Comparison of ENCODE assay signal across 21 mouse cellular contexts in the genomic region with DNA sequence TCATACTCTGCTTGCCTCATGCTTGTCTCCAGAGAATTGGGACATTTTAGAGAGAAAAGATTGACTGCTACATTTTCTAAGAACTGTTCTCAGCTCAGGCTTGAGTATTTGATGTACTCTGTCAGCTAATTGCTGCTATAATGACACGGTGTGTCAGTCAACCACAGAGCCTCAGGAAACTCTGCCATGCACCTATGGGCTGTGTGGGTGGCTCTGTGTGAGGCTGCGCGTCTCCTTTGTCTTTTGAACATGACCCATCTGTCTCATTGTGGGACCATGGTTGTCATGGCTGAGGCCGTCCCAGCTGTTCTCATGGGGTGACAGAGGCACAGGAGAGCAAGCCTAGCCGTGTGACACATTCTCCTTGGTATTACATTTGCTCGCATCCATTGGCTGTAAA. TPM values are rescaled to one million over a fixed set of nuclear protein-coding genes. Genes with fewer than 3 reads are reported as not detected.
DNase-seq lines count a peak whose midpoint lies in the region; ATAC-seq and TF ChIP-seq lines count a peak whose summit lies in the region.
"Had no signal": no experiment of that assay in that cellular context is flagged by ENCODE, and none has a peak within 500 bp of the region (broad histone marks: within the 10 kb centered on the region; RNA-seq: fewer than 3 reads in every experiment).

No protein-coding gene starts in this region.

- H3K9ac ChIP-seq in forebrain, postnatal 0 days, result no peak overlapping the region
- no peak overlapping the region for H3K9ac ChIP-seq in heart, adult 2 months (ENCODE audit: low read depth, low read length)
- H3K9ac ChIP-seq: heart, embryonic 15.5 days; intestine, embryonic 15.5 days; neural tube, embryonic 13.5 days had no signal

- peaks cover 43% of the 10 kb centered on the region for H3K36me3 ChIP-seq in forebrain, postnatal 0 days (ENCODE audit: insufficient read depth)
- no peaks in the 10 kb centered on the region for H3K36me3 ChIP-seq in heart, adult 2 months (ENCODE audit: control insufficient read depth, insufficient read depth, low read length)

- H3K27ac ChIP-seq in forebrain, postnatal 0 days (ENCODE audit: low read depth, low read length), result no peak overlapping the region
- no peak overlapping the region for H3K27ac ChIP-seq in heart, adult 2 months
- H3K27ac ChIP-seq: embryonic facial prominence, embryonic 10.5 days; heart, embryonic 15.5 days; intestine, embryonic 15.5 days; left cerebral cortex, adult 2 months; limb, embryonic 10.5 days; neural tube, embryonic 13.5 days had no signal

- intact Hi-C loops in heart, adult 2 months (cut with DNase I), result no loop called here

- H3K9me3 ChIP-seq in forebrain, postnatal 0 days (ENCODE audit: low read length), result no peaks in the 10 kb centered on the region
- H3K9me3 ChIP-seq: embryonic facial prominence, embryonic 10.5 days; heart, embryonic 15.5 days; intestine, embryonic 15.5 days; limb, embryonic 10.5 days; neural tube, embryonic 13.5 days had no signal

- WGBS in forebrain, postnatal 0 days, result 76% methylated on average over 6 of the region's 6 CpGs
- WGBS in heart, adult 2 months, result 96% methylated on average over 6 of the region's 6 CpGs

- no peaks in the 10 kb centered on the region for H3K79me2 ChIP-seq in heart, adult 2 months (replicated peaks; ENCODE audit: control insufficient read depth, insufficient read depth, low read length)

- H3K4me1 ChIP-seq in forebrain, postnatal 0 days (ENCODE audit: insufficient read depth), result no peaks in the 10 kb centered on the region
- H3K4me1 ChIP-seq in heart, adult 2 months (ENCODE audit: control insufficient read depth, insufficient read depth, low read length), result no peaks in the 10 kb centered on the region
- H3K4me1 ChIP-seq: embryonic facial prominence, embryonic 10.5 days; heart, embryonic 15.5 days; intestine, embryonic 15.5 days; limb, embryonic 10.5 days; neural tube, embryonic 13.5 days had no signal

- DNase-seq in left cerebral cortex, adult 11 months (ENCODE audit: low spot score), result peak; percentile 40
- no peak for DNase-seq in left cerebral cortex, adult 8-10 months (ENCODE audit: low spot score in 2 of 2)
- peak; percentile 4 for DNase-seq in thymus, postnatal 25 days
- DNase-seq in thymus, postnatal 10 days (ENCODE audit: low spot score in 2 of 2), result no peak
- DNase-seq in forebrain, postnatal 0 days, result peak; percentile 23
- no peak for DNase-seq in heart, adult 2 months
- DNase-seq in yolk sac, embryonic 10.5 days (ENCODE audit: low spot score), result no peak
- DNase-seq: adrenal gland, adult 2 months; cerebellum, adult 9-10 months; gastrocnemius, postnatal 10 days; kidney, adult 9 months; kidney, postnatal 25 days; lung, adult 18-20 months; lung, postnatal 14 days; right cerebral cortex, postnatal 14 days had no signal

- H3K4me2 ChIP-seq in forebrain, postnatal 0 days (ENCODE audit: low read depth), result no peak overlapping the region
- H3K4me2 ChIP-seq: heart, embryonic 15.5 days; intestine, embryonic 15.5 days; neural tube, embryonic 13.5 days had no signal

- H3K27me3 ChIP-seq in forebrain, postnatal 0 days (ENCODE audit: insufficient read depth, low read length), result no peaks in the 10 kb centered on the region
- H3K27me3 ChIP-seq in heart, adult 2 months (ENCODE audit: control insufficient read depth, insufficient read depth, low read length), result no peaks in the 10 kb centered on the region
- H3K27me3 ChIP-seq: heart, embryonic 15.5 days; intestine, embryonic 15.5 days; neural tube, embryonic 13.5 days had no signal

- ATAC-seq in forebrain, postnatal 0 days, result peak; percentile 88; the same call in 1 of the 2 replicates
- ATAC-seq: intestine, embryonic 15.5 days had no signal

- no peak for TF ChIP-seq CTCF in forebrain, postnatal 0 days (IDR thresholded peaks at IDR 0.05; ENCODE audit: low read depth)
- no peak for TF ChIP-seq CTCF in heart, adult 2 months (IDR thresholded peaks at IDR 0.05)

- no peak for TF ChIP-seq EP300 in heart, adult 2 months (IDR thresholded peaks at IDR 0.05; ENCODE audit: insufficient read depth, low read depth, low read length)

- no peak overlapping the region for H3K4me3 ChIP-seq in forebrain, postnatal 0 days (ENCODE audit: low read depth, low read length)
- no peak overlapping the region for H3K4me3 ChIP-seq in heart, adult 2 months
- H3K4me3 ChIP-seq: embryonic facial prominence, embryonic 10.5 days; heart, embryonic 15.5 days; intestine, embryonic 15.5 days; left cerebral cortex, adult 2 months; limb, embryonic 10.5 days; neural tube, embryonic 13.5 days had no signal

- TF ChIP-seq POLR2A in heart, adult 2 months (IDR thresholded peaks at IDR 0.05; ENCODE audit: insufficient read depth, low read depth, low read length), result no peak

RNA-seq across cellular contexts. Expression of a gene that starts 17.1 kb away (rescaled TPM):
- 10 to 100 TPM; 43.6 to 48.9 (median 45.1) TPM for total RNA-seq in left cerebral cortex, adult 8-10 months (2022)
- total RNA-seq in forebrain, postnatal 0 days (2014; rRNA removed), result 19.1 and 20.8 TPM in 2 replicates
- polyA plus RNA-seq in forebrain, postnatal 0 days (2015; fragmentation: Nextera tagmentation; extraction: Ambion mirVana), result 11.2 and 12.9 TPM in 2 replicates
- total RNA-seq in heart, adult 2 months (2021), result 10 to 100 TPM; 19.6 to 19.8 TPM
- polyA plus RNA-seq in heart, adult 2 months (2012; rRNA removed), result 11.9 and 16.5 TPM in 2 replicates

Comparison
In these comparisons a context has a peak if more than half of its experiments do, and no peak if none do; other contexts are left out.
1. DNase-seq: peak in left cerebral cortex, adult 11 months (single experiment), thymus, postnatal 25 days (single experiment) and forebrain, postnatal 0 days (single experiment); none in left cerebral cortex, adult 8-10 months (0 of 2), thymus, postnatal 10 days (0 of 2), heart, adult 2 months (0 of 2) and yolk sac, embryonic 10.5 days (single experiment).